Mouse (Mus musculus): ENCODE measurements around the gene Dcps. TPM values are rescaled to one million over a fixed set of nuclear protein-coding genes. Genes with fewer than 3 reads are reported as not detected.

The Dcps gene
- total RNA-seq, 2 experiments from 2014 or later = 17.6 to 21.1 TPM

GRCm38 (mm10) chr9:35110567-35110966 is 65.3 kb downstream of the Dcps start:
- DNase-seq (ENCODE audit: low spot score in 2 of 2) = no peak

GRCm38 (mm10) chr9:35110051-35110450 is 65.8 kb downstream of the Dcps start:
- DNase-seq (ENCODE audit: low spot score in 2 of 2) = no peak

- peak; percentile 43 to 78 for DNase-seq (ENCODE audit: low spot score in 2 of 2)
Measured at GRCm38 (mm10) chr9:35108916-35109315, 66.9 kb downstream of the Dcps start.

DNA sequence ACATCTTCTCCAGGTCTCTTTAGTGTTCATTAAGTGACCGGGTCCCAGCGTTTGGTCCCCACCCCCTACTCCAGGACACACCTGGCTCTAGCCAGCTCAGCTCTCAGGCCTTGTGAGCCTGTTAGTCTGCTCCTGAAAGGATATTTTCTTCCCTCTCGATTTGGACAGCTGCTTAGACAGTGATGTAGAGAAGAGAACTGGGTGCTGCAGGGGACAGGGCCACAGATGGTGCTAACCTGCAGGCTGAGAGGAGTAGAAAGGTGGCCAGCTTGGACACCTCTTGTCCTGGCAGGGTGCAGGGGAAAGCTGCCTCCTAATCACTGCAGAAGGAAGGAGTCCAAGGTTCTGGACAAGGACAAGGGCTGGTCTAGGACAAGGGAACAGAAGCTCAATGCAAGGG is 67.8 kb downstream of the Dcps start:
- no peak for DNase-seq (ENCODE audit: low spot score in 2 of 2)

- DNase-seq (ENCODE audit: low spot score in 2 of 2) = no peak
Measured at GRCm38 (mm10) chr9:35107396-35107795, 68.5 kb downstream of the Dcps start.

DNA sequence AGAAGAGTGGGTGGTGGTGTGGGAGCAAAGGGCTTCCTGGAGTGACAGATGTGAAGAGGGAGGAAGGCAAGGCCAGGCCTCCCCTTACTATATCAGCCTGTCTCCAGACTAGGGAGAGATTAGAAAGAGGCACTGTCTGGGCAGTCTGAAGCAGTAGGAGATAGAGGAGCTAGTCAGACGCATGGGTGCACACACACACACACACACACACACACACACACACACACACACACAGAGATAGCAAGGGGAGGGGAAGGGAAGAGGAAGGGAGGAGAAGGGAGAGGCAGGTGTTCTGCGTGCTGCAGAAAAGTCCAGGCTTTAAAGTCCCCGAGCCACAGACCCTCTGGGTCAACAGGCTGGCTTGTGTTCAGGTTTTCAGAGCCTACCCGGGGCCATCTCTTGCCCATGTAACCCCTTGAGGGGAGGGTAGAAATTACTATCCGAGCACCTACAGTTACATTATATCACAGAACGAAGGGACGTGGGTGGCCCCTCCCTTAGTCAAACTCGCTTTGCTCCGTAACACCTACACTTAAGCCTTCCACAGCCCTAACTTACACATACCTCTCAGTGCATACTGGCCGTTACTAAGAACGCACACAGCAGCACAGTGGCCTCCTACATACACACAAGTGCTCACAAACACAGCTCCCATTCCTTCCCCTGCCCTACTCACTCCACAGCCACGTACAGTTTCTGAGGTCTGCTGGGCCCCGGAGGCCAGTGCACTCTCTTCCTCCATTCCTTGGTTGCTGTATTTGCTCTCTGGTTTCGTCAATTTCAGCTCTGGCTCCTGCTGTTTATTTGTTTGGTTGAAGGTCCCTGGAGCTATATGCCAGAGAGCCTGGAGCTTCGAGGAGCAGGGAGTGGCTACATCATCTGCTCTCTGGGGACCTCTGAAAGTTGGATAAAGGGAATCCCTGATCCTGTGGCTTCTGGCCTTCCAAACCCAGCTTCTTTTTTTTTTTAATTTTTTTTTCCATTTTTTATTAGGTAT is 69.7 kb downstream of the Dcps start:
- no peak for DNase-seq (ENCODE audit: low spot score in 2 of 2)

DNA sequence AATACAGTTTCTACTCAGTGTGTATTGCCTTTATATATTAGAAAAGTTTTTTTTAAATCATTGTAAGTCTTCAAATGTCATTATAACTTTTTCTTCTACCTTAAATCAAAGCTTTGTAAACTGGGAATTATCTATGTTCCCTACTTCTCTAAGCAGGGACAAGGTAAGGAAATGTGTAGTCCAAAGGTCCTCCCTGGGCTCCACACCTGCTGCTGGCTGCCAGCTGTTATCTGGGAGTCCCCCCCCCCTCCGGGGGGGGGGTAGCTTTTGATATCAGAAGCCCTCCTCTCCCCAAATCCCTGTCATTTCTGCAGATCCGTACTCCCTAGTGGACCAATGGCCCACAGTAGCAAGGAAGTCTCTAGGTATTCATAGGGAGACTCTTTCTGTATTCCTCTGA is 70.4 kb downstream of the Dcps start:
- no peak for DNase-seq (ENCODE audit: low spot score in 2 of 2)

DNA sequence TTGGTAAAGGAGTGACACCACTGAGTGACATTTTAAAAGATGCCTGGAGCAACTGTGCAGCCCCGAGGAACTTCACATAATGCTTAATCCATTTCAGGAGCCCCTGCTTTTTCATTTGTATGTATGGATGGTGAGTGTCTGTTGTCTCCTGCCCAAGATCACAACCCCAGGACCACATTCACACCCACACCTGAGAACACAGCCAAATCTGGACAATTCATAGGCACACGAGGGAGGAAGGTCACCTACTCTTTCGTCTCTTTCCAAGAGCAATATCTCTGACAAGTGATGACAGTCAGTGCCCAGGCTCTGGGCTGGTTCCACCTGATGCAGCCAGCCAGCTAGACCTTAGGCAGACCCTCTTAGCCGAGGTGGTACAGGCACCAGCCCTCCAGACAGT is 71.2 kb downstream of the Dcps start:
- DNase-seq (ENCODE audit: low spot score in 2 of 2) = no peak

DNA sequence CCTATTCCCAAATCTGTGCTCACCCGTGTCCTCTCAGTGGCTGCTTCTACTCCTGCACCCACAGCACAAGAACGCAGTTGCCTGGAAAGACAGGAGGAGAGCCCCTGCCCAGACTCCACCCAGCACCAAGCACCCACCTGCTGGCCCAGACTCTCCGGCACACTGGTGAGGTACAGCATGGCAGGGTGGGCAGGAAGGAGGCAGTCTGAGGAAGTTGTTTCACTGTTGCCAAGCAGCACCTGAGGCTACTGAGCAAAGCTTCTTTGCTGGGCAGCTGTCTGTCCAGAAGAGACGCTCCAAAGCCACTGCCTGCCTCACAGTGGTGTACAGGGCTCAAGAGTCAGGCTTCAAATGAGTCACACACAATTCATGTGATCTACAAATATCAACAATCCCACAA is 77.1 kb downstream of the Dcps start:
- no peak for DNase-seq (ENCODE audit: low spot score in 2 of 2)

GRCm38 (mm10) chr9:35097901-35098300 is 78.0 kb downstream of the Dcps start:
- no peak for DNase-seq (ENCODE audit: low spot score in 2 of 2)

DNA sequence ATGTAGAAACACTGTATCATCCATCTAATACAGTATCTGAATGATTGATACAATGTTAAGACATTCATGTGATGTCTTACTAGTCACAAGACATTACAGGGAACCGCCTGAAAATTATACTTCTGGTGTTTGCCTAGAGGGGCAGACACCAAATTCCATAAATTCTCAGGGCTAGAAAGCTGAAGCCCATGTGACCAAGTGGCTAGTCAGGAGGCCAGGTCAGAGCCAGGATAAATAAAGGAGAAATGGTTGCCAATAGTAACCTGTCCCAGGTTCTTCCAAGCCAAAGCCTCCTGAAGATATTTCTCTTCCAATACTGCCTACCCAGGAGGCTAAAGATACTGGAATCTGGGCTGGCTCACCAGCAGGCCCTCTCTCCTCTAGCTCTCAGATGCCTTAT is 80.1 kb downstream of the Dcps start:
- DNase-seq (ENCODE audit: low spot score in 2 of 2) = peak in 1 of 2 experiments; percentile 3

- no peak for DNase-seq (ENCODE audit: low spot score in 2 of 2)
Measured at GRCm38 (mm10) chr9:35093350-35093749, 82.5 kb downstream of the Dcps start.

DNA sequence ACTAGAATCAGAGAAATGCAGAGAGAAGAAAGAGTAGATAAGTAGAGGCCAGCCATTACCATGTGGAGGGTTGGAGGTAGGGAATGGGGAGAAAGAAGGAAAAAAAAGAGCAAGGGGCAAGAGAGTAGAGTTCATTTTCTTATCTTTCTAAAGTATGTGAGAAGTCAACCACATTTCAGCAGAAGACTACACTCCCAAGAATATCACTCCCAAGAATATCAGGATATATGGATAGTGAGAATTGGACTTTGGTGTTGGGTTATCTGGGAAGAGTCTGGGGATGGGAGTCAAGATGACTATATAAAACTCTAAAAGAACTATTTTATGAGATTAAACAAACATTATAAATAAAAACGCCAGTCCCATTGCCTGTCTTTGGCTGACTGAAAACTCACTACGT is 83.0 kb downstream of the Dcps start:
- DNase-seq (ENCODE audit: low spot score in 2 of 2) = no peak

Other genes with a start within 250 kb of the Dcps start
- 10 to 100 TPM; 20.1 to 22.6 TPM for gene St3gal4, start 56.8 kb downstream of the Dcps start, total RNA-seq (2021)
- 100 to 1,000 TPM; 113 to 118 TPM for gene Srpr, start 24.1 kb upstream of the Dcps start, total RNA-seq (2021)
- gene Tirap, start 24.2 kb upstream of the Dcps start, total RNA-seq (2021) = 10 to 100 TPM; 11.0 to 11.6 TPM
- 10 to 100 TPM; 33.9 to 39.8 TPM for gene Foxred1, start 35.0 kb upstream of the Dcps start, total RNA-seq (2021)
- gene Fam118b, start 91.7 kb upstream of the Dcps start, total RNA-seq (2021) = 10 to 100 TPM; 23.7 to 26.8 TPM
- gene Rpusd4, start 91.8 kb upstream of the Dcps start, total RNA-seq (2021) = 10 to 100 TPM in 1 of 2 experiments, 1 to 10 TPM in 1; 9.4 to 11.2 TPM
- gene Cdon, start 245.1 kb upstream of the Dcps start, total RNA-seq (2021) = 10 to 100 TPM; 62.0 to 63.2 TPM